Mouse (Mus musculus) myocyte (in vitro differentiated cells): ENCODE measurements at regions not wholly inside any gene's neighbourhood (a gene's known extent, or its start where the extent isn't known, plus 50 kb on each side); places are given as distances from the start of the nearest gene placed in this dataset.

ENCODE experiments used
- E2F4 ChIP-seq: IDR thresholded peaks from one replicate; pipeline ENCODE4 v1.6.1; 2011; ENCODE audit warnings: mild to moderate bottlenecking, control low read depth, moderate library complexity; ENCODE audit not compliant: insufficient read depth
- POLR2AphosphoS2 ChIP-seq: IDR thresholded peaks from one replicate; pipeline ENCODE4 v1.6.1; 2011; ENCODE audit warnings: low read depth, control low read depth; ENCODE audit not compliant: insufficient read length

DNA sequence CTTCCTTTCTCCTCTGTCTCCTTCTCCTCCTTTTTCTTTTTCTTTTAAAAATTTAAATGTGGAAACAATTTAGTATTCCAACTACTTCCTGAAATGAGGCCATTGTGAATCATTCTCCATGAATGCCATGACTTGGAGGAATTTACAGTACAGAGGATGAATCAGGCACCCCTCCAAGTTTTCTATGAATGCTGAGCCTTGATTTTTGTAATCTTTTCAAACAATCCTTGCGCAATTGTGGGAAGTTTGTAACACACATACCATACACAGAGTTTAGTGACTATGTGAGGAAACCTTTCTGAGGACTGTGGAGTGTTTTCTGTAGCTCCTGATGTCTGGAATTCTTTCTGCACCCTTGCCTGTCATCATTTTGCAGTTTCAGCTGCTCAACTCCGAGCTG lies 391.4 kb upstream of the Ptbp2 start:
- TF ChIP-seq E2F4: no peak
- TF ChIP-seq POLR2AphosphoS2: no peak
